Mouse (Mus musculus) hindbrain, postnatal 0 days (tissue): Measurements from ENCODE around the gene Selenof. TPM values are rescaled to one million over a fixed set of nuclear protein-coding genes. Genes with fewer than 3 reads are reported as not detected.
A peak's percentile ranks its signal among the peaks of the same experiment; 100 is the strongest.

Experiments
- ATAC-seq: fragments of 200-750 bp; cut with Nextera tagmentation; 2 replicates; pipeline ENCODE4 v1.8.0; 2017; ENCODE audit warnings: mild to moderate bottlenecking, moderate TSS enrichment, moderate library complexity
- DNase-seq: peaks from one replicate; pipeline ENCODE4 v3.0.0-alpha.2; 2015; ENCODE audit warnings: low spot score
- H3K27ac ChIP-seq: fragments of 300-500 bp; sonication (generic); 2 replicates; pipeline ENCODE4 v1.5.1; 2014; ENCODE audit warnings: mild to moderate bottlenecking
- H3K27me3 ChIP-seq: fragments of 300-500 bp; sonication (generic); 2 replicates; pipeline ENCODE4 v1.6.1; 2014; ENCODE audit warnings: low read length, mixed read lengths; ENCODE audit not compliant: insufficient read depth
- H3K36me3 ChIP-seq: fragments of 300-500 bp; sonication (generic); 2 replicates; pipeline ENCODE4 v1.6.1; 2014; ENCODE audit warnings: low read length, mixed read lengths; ENCODE audit not compliant: insufficient read depth
- H3K4me1 ChIP-seq: fragments of 300-500 bp; sonication (generic); 2 replicates; pipeline ENCODE4 v1.6.1; 2014; ENCODE audit warnings: antibody characterized with exemption, low read length, mixed read lengths; ENCODE audit not compliant: insufficient read depth
- H3K4me2 ChIP-seq: fragments of 300-500 bp; sonication (generic); 2 replicates; pipeline ENCODE4 v1.6.1; 2014; ENCODE audit warnings: low read depth, mild to moderate bottlenecking, low read length, moderate library complexity, mixed read lengths
- H3K4me3 ChIP-seq: fragments of 300-500 bp; sonication (generic); 2 replicates; pipeline ENCODE4 v1.5.1; 2014; ENCODE audit warnings: low read length
- H3K9ac ChIP-seq: fragments of 300-500 bp; sonication (generic); replicated peaks from 2 replicates; pipeline ENCODE4 v1.6.1; 2014; ENCODE audit warnings: mild to moderate bottlenecking, low read length, moderate library complexity, mixed read lengths
- H3K9me3 ChIP-seq: fragments of 300-500 bp; sonication (generic); 2 replicates; pipeline ENCODE4 v1.6.1; 2016; ENCODE audit warnings: low read length, mixed read lengths
- CTCF ChIP-seq: IDR thresholded peaks from 2 replicates; pipeline ENCODE4 v1.5.1; 2016; ENCODE audit warnings: antibody characterized with exemption, control low read depth, low read depth
- WGBS: fragments of 180-500 bp; shearing (Covaris S2); extraction: QIAGEN DNeasy Blood & Tissue Kit; methylation state at CpG from one replicate; pipeline ENCODE4 v1.1.7; 2014; 5-methylcytosine and 5-hydroxymethylcytosine counted together
- polyA plus RNA-seq: library from polyadenylated mRNA; unstranded; fragments of >200 nt; fragmentation: Nextera tagmentation; extraction: Ambion mirVana; gene quantifications from 2 replicates; pipeline ENCODE4 v1.2.1, GENCODE M21; 2015
- total RNA-seq: library from RNA; depleted of rRNA; stranded (reverse); fragments of >200 nt; gene quantifications from 2 replicates; pipeline ENCODE4 v1.2.3, GENCODE M21; 2014

Selenof gene
- total and polyA plus RNA-seq, 2 experiments from 2014 or later, result 210 to 686 TPM

DNA sequence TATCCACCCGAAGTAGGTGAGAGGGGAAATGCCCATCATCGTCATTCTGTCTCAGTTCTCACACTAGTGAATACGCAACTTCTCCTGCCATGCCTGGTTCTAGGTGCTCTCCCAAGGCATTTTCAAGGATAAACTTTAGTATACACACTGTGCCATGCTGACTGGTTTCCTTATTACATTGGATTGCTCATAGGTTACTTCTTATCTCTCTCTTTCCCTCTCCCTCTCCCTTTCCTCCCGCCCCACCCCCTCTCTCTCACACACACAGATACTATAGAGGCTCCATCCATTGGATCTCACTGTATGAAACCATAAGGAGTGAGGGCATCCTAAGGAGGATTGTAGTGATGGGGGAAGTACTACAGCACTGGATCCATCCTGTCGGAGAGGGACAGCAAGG, 38.0 kb downstream of the Selenof start:
- Histone ChIP-seq H3K36me3 (no peaks in the 10 kb centered on the region), H3K9ac (no peak overlapping the region), H3K4me2 (no peak overlapping the region), H3K27me3 (no peaks in the 10 kb centered on the region), H3K27ac (no peak overlapping the region), H3K4me1 (peaks cover 7% of the 10 kb centered on the region; the same call in 1 of the 2 replicates), H3K9me3 (no peaks in the 10 kb centered on the region), H3K4me3 (no peak overlapping the region)
- no peak for TF ChIP-seq CTCF
- DNase-seq (no peak), ATAC-seq (no peak)
- WGBS, result 90% methylated on average over 5 of the region's 5 CpGs

DNA sequence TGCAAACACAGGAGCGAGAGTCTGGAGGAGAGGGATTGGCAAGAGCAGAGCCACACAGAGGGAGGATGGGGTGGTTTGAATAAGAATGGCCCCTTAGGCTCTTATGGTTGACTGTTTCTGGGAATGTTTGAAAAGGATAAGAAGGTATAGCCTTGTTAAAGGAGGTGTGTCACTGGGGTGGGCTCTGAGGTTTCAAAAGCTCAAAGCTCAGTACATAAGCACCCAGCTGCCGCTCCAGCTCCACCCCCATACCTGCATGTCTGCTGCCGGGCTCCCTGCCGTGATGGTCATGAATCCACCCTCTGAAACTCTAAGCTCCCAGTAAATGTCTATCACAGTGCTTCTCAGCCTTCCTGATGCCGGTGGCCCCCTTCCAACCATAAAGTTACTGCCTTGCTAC, 40.7 kb downstream of the Selenof start:
- ATAC-seq, result no peak

DNA sequence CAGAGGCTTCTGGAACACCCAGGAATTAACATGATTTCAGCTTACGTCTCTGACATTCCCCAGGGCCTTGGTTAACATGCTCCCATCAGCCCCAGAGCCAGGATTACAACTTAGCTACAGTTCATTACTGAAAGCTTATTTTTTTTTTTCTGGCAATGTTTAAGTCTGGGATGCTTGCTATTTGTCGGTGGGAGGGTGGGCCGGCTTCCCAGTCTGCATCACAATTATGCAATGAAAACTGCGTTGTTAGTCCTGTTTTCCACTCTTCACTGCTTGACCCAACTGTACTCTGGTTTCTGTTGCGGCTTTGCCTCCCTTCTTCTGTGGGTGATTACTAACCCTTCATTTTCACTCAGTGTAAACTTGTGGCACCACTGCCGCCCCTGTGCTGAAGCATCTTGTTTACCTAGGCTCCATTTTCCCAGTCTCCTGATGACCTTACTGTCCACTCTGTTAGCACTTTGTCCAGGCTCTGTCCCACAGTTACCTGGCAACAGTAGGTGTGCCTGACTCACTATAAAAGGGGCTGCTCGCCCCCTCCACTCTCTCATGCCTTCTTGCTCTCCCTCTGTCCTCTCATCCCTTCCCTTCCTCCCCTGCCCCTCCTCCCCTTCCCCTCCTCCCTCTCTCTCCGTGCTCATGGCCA, 41.6 kb downstream of the Selenof start:
- no peak for TF ChIP-seq CTCF
- H3K9me3 ChIP-seq, result no peaks in the 10 kb centered on the region
- no peak overlapping the region for H3K4me2 ChIP-seq
- DNase-seq, result peak; percentile 14
- no peak overlapping the region for H3K4me3 ChIP-seq
- peaks cover 7% of the 10 kb centered on the region; the same call in 1 of the 2 replicates for H3K4me1 ChIP-seq
- no peaks in the 10 kb centered on the region for H3K27me3 ChIP-seq
- H3K27ac ChIP-seq, result no peak overlapping the region; the same call in 1 of the 2 replicates
- no peak for ATAC-seq
- no peaks in the 10 kb centered on the region for H3K36me3 ChIP-seq
- H3K9ac ChIP-seq, result no peak overlapping the region
- 41% methylated on average over 8 of the region's 8 CpGs for WGBS

More for the DNA sequence above, 40.7 kb downstream of the Selenof start:
- Histone ChIP-seq H3K9me3 (no peaks in the 10 kb centered on the region), H3K4me2 (no peak overlapping the region), H3K9ac (no peak overlapping the region), H3K27ac (no peak overlapping the region), H3K36me3 (no peaks in the 10 kb centered on the region), H3K4me1 (peaks cover 7% of the 10 kb centered on the region; the same call in 1 of the 2 replicates), H3K27me3 (no peaks in the 10 kb centered on the region), H3K4me3 (no peak overlapping the region)
- DNase-seq, result no peak
- 47% methylated on average over 5 of the region's 5 CpGs for WGBS
- no peak for TF ChIP-seq CTCF

DNA sequence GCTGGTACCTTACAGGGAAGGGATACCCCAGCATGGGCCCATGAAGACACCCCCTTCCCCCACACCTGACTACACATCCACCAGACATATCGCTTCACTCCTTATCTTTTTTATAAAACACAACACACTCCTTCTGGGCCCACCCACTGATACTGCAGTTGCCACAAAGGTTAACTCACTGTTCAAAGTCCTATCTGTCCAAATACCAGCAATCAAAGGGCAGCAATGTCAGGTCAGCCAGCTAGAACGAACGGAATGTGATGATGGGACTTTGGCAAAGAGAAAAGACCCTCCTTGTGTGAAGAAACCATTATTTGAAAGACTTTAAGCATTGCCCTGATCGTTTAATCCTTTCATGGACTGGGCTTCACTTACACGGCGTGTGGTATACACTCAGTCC, 42.3 kb downstream of the Selenof start:
- no peak overlapping the region for H3K27ac ChIP-seq
- no peak overlapping the region for H3K4me3 ChIP-seq
- 74% methylated on average over 6 of the region's 6 CpGs for WGBS
- peaks cover 7% of the 10 kb centered on the region; the same call in 1 of the 2 replicates for H3K4me1 ChIP-seq
- no peaks in the 10 kb centered on the region for H3K27me3 ChIP-seq
- TF ChIP-seq CTCF, result no peak
- H3K9ac ChIP-seq, result no peak overlapping the region
- ATAC-seq, result no peak
- H3K36me3 ChIP-seq, result no peaks in the 10 kb centered on the region
- H3K4me2 ChIP-seq, result no peak overlapping the region
- H3K9me3 ChIP-seq, result no peaks in the 10 kb centered on the region
- DNase-seq, result no peak

DNA sequence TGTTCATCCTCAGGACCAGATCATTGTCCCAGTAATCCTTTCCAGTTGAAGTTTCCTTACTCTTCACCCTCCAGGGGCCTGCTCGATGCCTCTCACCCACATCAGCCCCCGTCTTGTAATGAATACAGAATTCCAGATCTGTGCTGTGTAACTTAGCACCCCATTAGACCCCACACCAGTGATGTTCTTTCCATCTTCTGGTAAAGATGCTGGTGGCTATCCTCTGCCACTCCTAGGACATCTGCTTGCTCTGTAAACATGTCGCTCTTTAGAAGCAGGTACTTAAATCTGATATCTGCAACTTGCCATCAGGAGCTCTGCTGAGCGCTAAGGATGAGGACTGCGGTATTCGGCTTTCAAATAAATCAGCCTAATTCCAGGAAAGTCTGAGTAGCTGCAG, 44.2 kb downstream of the Selenof start:
- no peaks in the 10 kb centered on the region for H3K36me3 ChIP-seq
- no peak overlapping the region for H3K9ac ChIP-seq
- no peak overlapping the region for H3K4me3 ChIP-seq
- H3K4me2 ChIP-seq, result no peak overlapping the region
- H3K4me1 ChIP-seq, result peaks cover 7% of the 10 kb centered on the region; the same call in 1 of the 2 replicates
- H3K9me3 ChIP-seq, result no peaks in the 10 kb centered on the region
- no peak for ATAC-seq
- no peaks in the 10 kb centered on the region for H3K27me3 ChIP-seq
- 87% methylated on average over 6 of the region's 6 CpGs for WGBS
- H3K27ac ChIP-seq, result no peak overlapping the region
- TF ChIP-seq CTCF, result no peak
- no peak for DNase-seq

DNA sequence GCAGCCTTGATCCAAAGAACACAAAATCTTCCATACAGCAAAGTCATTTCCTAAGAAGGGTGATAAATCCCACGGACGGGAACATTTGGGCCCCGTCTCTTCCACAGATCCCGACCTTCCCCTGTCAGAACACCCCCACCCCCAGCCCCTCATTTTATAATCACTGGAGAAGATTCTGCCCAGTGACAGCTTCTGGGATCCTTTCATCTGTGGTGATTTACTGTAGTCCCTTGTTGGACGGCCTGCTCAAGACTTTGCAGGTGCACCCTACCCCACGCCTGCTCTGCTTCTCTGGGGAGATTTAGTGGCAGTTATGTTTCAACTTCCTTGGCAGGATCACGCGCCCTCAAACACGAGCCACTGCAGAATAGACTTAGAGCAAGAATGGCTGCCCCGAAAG, 44.6 kb downstream of the Selenof start:
- ATAC-seq (no peak), DNase-seq (no peak)
- 85% methylated on average over 10 of the region's 10 CpGs for WGBS
- no peak overlapping the region for H3K4me2 ChIP-seq
- H3K27ac ChIP-seq, result no peak overlapping the region
- H3K36me3 ChIP-seq, result no peaks in the 10 kb centered on the region
- H3K4me3 ChIP-seq, result no peak overlapping the region
- H3K9me3 ChIP-seq, result no peaks in the 10 kb centered on the region
- no peak for TF ChIP-seq CTCF
- H3K4me1 ChIP-seq, result peaks cover 7% of the 10 kb centered on the region; the same call in 1 of the 2 replicates
- H3K9ac ChIP-seq, result no peak overlapping the region
- H3K27me3 ChIP-seq, result no peaks in the 10 kb centered on the region

DNA sequence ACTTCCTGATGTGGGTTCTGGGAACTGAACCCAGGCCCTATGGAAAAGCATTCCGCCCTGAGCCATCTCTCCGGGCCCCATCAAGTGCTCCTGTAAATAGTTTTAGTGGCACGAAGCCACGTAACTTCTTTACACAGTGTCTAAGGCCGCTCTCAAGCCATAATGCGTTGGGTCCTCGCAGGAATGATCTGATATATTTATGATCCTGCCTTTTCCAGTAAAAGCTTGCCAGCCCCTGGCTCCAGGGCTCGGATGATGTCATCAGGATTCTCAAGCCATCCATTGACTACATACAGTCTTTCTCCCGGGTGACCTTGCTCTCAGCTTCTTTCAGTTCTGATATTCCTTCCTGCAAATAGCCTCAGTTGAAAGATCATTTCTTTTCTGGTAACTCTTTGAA, 45.4 kb downstream of the Selenof start:
- WGBS, result 91% methylated on average over 9 of the region's 9 CpGs
- ATAC-seq, result no peak

More for the DNA sequence above, 45.4 kb downstream of the Selenof start:
- Histone ChIP-seq H3K4me1 (peaks cover 7% of the 10 kb centered on the region; the same call in 1 of the 2 replicates), H3K4me2 (no peak overlapping the region), H3K27me3 (no peaks in the 10 kb centered on the region), H3K9me3 (no peaks in the 10 kb centered on the region), H3K4me3 (no peak overlapping the region), H3K9ac (no peak overlapping the region), H3K27ac (no peak overlapping the region), H3K36me3 (no peaks in the 10 kb centered on the region)
- no peak for TF ChIP-seq CTCF
- no peak for DNase-seq
